Mouse (Mus musculus) frontal cortex, postnatal 10 days (tissue): Measurements from ENCODE around the gene Klhl12.
"Not testable (repeated sequence)": the region's sequence is repeated elsewhere in the genome, so short reads cannot be mapped to it uniquely, and the experiment has no call there.

Source experiments
- DNase-seq, 2 experiments: peaks; one replicate each; pipeline ENCODE4 v3.0.0; 2022; ENCODE audit warnings: low spot score in 2 of 2, mixed read lengths in 1 of 2

Klhl12 gene

GRCm38 (mm10) chr1:134448537-134448936 lies 6.8 kb upstream of the Klhl12 start:
- DNase-seq, result not testable (repeated sequence)

- no peak for DNase-seq
Observed at GRCm38 (mm10) chr1:134450201-134450600, 5.1 kb upstream of the Klhl12 start.

GRCm38 (mm10) chr1:134450986-134451385 lies 4.3 kb upstream of the Klhl12 start:
- peak in 1 of 2 experiments; percentile 12 for DNase-seq

GRCm38 (mm10) chr1:134456060-134456459 lies 729 bp downstream of the Klhl12 start:
- no peak for DNase-seq

- DNase-seq, result no peak
Observed at GRCm38 (mm10) chr1:134458139-134458727, 2.9 kb downstream of the Klhl12 start.

GRCm38 (mm10) chr1:134460294-134461284 lies 5.3 kb downstream of the Klhl12 start:
- DNase-seq, result no peak

- no peak for DNase-seq
Observed at GRCm38 (mm10) chr1:134484623-134485022, 29.3 kb downstream of the Klhl12 start.

- DNase-seq, result no peak
Observed at GRCm38 (mm10) chr1:134490903-134491801, 35.8 kb downstream of the Klhl12 start.

- DNase-seq, result no peak
Observed at GRCm38 (mm10) chr1:134492276-134492675, 36.9 kb downstream of the Klhl12 start.

GRCm38 (mm10) chr1:134493496-134493895 lies 38.2 kb downstream of the Klhl12 start:
- DNase-seq, result no peak

GRCm38 (mm10) chr1:134493956-134494355 lies 38.6 kb downstream of the Klhl12 start:
- DNase-seq, result no peak

- peak; percentile 97 to 98 for DNase-seq
Observed at GRCm38 (mm10) chr1:134494428-134495215, 39.3 kb downstream of the Klhl12 start, which contains the start of gene Rabif. Rabif (plus strand) TSS chr1:134494648.

GRCm38 (mm10) chr1:134495216-134495539 lies 39.8 kb downstream of the Klhl12 start:
- DNase-seq, result no peak

GRCm38 (mm10) chr1:134495991-134496390 lies 40.7 kb downstream of the Klhl12 start:
- no peak for DNase-seq

- no peak for DNase-seq
Observed at GRCm38 (mm10) chr1:134500916-134501315, 45.6 kb downstream of the Klhl12 start.

- DNase-seq, result no peak
Observed at GRCm38 (mm10) chr1:134506201-134506600, 50.9 kb downstream of the Klhl12 start.

GRCm38 (mm10) chr1:134510018-134510417 lies 54.7 kb downstream of the Klhl12 start:
- no peak for DNase-seq

GRCm38 (mm10) chr1:134512183-134512582 lies 56.9 kb downstream of the Klhl12 start:
- DNase-seq, result no peak

GRCm38 (mm10) chr1:134512584-134512983 lies 57.3 kb downstream of the Klhl12 start:
- no peak for DNase-seq

GRCm38 (mm10) chr1:134513312-134513860 lies 58.1 kb downstream of the Klhl12 start:
- DNase-seq, result no peak
